Mouse (Mus musculus) gastrocnemius, postnatal 36 days (tissue): ENCODE results near the gene Rbm38. TPM values are rescaled to one million over a fixed set of nuclear protein-coding genes. Genes with fewer than 3 reads are reported as not detected.

Source experiments
- DNase-seq, 2 experiments: peaks; one replicate each; pipeline ENCODE4 v3.0.0; 2022
- intact Hi-C: fragments of 180-260 bp; cut with DNase I; formaldehyde crosslinking; loops from one replicate; pipeline ENCODE4 v1.15.1; 2025
- total RNA-seq, 2 experiments: library from RNA; stranded (reverse); gene quantifications; 2 replicates each; pipeline ENCODE4 v1.2.3; 2021

Rbm38 gene
- total RNA-seq, 2 experiments from 2014 or later, result 180 to 220 TPM

DNA sequence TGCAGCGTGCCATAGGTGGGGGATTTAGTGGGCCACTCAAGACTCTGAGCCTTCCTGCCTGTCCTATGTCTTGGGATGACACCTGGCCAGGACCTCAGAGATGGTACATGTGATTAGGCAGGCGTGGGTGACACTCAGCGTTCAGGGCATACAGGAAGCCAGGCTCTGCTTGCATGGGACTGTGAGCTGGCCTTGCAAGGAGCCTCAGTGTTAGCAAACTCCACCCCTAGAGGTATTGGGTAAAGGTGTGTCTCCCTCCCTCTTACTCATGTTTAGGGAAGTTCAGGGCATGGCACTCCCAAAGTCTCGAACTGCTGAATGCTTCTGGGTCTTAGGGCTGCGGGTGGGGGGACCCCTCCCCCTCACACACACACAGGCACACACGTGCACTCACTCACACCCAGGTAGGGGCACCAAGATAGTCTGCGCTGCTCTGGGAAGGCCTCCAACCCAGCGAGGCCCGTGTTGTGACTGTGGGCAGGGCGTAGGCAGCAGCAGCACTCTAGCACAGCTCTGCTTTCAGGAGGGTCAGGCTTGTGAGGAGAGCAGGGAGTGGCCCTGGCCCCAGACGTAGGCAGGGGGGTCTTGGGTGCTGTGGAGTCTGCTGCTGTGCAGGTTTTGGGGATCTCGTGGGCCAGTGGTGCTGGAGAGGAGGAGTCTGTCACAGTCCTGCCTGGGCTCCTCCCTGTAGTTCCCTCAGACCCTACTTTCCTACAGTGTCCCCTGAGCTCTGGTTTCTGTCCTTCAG is 10.5 kb downstream of the Rbm38 start:
- no peak for DNase-seq
- intact Hi-C loops, result no loop called here

DNA sequence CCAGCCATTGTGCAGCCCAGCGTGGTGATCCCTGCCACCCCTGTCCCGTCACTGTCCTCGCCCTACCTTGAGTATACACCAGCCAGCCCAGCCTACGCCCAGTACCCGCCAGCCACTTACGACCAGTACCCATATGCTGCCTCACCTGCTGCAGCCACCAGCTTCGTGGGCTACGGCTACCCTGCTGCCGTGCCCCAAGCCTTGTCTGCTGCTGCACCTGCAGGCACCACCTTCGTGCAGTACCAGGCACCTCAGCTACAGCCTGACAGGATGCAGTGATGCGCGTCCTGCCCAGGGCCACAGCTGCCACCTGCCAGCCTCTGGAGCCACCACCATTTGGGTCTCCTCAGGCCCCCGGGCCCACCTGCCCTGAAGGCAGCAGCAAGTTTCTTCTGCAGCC is 13.2 kb downstream of the Rbm38 start:
- intact Hi-C loops, result no loop called here
- DNase-seq, result no peak

DNA sequence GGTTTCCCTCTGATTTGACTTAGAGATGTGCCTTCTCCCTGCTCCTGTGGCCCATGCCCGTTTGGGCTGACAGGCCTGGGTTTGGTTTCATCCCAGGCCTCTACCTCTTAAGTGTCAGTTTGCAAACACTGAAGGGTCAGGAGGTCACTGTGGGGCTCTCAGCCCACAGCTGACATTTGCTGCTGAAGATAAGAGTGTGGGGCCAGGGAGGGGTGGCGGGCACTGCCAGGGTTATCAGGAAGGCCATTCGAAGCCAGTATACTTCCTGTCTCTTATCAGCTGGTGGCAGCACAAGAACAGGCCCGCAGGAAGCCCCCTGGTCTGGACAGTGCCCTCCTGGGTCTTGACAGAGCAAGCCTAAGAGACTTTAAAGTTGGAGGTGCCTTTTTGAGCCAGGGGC is 14.7 kb downstream of the Rbm38 start:
- no peak for DNase-seq
- intact Hi-C loops, result no loop called here

DNA sequence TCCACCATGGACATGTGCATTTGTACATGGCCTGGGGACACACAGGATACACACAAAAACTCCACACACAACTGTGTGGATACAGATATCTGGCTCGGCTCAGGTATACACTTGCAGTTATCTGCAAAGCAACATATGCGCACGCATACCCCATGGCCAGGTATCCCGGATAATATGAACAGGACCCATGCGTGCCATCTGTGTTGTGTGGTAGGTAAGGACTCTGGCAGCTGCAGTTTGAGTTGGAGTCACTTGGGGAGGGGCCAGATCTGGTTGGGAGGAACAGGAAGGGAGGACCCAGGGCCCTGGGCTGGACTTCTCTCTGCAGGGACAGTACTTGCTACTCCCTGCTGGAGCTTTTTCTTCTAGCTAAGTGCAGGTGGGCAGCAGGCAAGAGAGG is 15.4 kb downstream of the Rbm38 start:
- intact Hi-C loops, result no loop called here
- no peak for DNase-seq

DNA sequence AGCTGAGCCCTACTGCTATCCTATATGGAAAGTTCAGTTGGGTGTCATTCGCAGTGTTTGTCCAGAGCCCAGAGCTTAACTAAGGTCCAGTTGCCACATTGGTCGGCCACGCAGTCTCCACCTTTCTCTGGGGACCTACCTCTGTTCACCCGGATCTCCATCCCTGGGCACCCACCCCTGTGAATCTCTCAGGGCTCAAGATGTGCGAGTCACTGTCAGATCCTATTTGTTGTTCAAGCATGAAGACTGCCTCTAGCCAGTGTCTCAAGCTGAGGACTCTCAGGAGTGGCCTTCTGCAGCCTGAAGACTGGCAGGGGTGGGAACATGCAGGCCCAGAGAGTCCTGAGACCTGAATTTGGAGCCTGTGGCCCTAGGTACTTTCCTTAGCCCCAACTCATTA is 15.8 kb downstream of the Rbm38 start:
- intact Hi-C loops, result no loop called here
- no peak for DNase-seq

DNA sequence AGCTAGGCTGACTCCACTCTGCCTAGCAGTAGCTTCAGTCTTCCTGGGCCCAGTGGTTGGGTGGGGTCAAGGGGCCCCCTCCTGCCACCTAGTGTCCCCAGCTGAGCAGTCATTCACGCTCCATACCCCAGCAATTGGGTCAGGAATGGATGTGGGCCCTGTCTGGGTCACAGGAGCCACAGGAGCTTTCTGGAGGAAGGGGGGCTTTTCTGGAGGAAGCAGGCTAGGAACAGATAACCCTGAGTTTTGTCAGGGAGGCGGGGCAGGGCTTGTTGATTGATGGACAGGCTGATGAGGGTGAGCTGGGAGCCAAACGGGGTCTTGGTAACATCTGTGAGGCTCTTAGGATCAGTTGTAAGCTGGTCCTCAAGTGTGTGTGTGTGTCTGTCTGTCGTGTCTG is 16.3 kb downstream of the Rbm38 start:
- no peak for DNase-seq
- intact Hi-C loops, result no loop called here

DNA sequence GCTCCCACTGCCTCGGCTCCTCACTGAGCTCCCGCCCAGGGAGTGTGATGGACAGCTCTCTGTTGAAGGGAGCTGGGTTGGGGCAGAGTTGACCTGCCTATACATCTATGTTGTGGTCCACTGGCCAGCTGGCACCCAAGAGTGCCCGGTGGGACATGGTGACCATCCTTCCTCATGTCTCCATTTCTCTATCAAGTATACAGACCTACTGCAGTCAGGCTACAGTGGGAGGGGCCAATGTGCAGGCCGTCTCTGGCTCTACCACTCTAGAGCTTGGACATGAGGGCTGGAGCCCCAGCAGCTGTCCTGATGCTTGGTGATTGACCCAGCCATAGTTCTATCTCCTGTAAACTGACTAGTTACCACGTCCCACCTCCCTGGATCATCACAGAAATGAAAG is 17.0 kb downstream of the Rbm38 start:
- intact Hi-C loops, result no loop called here
- no peak for DNase-seq

DNA sequence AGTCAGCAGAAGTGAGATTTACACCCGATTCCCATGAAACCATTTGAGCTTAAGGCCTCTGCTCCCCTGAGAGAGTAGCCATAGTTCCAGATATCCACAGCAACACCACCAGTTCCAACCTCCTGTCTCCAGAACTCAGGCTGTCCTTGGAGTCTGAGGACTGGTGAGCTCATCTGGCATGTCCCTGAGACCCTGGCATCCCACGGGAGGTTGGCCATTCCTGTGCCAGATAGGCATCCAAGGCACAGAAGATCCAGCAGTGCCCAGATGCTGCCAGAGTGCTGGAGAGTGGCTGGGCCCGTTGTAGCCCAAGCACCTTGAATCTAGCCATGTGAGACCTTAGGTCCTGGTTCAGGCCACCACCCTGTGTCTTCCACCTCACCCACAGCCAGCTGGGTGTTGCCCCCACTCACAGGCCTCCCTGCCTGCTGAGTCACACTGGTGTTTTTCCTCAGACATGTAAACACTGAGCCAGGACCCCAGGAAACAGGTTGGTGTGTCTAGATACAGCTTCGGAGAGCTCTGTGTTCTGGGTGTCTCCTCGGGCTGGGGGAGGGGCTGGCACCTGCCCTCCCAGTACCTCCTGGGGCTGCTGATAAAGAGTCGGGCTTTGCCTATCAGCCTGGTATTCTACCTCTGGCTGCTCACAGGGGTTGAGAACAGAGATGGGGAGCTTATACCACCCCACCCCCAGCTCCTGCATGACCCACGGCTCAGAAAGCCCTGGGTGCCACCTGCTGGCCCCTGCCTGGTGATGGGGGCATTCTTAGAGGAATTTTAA is 17.7 kb downstream of the Rbm38 start:
- DNase-seq, result no peak
- intact Hi-C loops, result no loop called here

DNA sequence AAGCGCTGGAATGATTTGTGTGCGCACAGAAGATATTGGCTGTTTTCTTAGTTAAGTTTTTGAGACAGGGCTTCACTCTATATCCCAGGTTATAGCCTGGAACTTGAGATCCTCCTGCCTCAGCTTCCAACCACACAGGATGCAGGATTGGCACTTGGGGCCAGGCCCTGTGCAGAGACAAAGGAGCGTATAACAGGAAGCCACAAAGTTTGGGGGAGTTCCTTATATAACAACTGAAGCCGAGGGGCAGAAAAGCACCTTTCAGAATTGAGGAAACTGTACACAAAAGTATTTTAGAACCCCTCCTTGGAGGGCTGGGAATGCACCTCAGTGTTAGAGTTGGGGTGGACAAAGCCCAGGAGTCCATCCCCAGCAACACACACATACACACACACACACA is 18.7 kb downstream of the Rbm38 start:
- intact Hi-C loops, result no loop called here
- DNase-seq, result no peak

DNA sequence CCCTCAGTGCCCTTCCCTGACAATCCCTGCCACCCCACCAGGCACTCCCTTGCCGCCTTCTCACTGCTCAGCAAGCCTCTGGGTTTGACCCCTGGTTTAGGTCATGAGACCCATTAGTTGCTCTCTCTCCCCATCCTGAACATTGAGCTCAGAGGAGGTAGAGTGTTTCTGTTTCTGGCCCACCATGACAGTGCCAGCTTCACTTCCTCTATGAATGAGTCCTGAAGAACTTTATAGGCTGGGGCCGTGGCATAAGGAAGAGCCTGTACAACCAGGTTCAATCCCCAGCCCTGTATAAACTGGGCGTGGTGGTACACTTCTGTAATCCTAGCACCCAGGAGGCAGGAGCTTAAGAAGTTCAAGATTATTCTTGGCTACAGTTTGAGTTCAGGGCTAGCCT is 20.5 kb downstream of the Rbm38 start:
- intact Hi-C loops, result loop anchor here (5.0 kb wide), 1 partner anchor 41 kb away; no protein-coding TSS in a partner anchor
- no peak for DNase-seq

DNA sequence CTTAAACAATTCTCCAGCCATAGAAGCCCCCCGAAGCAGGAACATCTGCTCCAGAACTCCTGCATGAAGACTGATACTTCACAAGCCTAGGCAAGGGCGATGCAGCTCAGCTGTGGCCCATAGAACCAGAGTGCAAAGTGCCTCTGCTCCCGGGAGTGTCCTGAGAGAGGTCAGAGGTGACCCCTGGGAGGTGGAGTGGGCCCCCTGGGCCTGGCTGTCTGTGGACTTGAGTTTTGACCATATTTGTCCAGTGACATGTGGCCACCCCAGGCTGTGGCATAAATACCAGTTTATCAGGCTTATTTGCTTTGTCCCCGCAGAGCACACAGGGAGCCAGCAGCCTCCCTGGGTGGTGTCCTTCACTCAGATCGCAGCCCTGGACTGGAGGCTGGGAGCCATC is 20.9 kb downstream of the Rbm38 start:
- no peak for DNase-seq
- intact Hi-C loops, result loop anchor here (5.0 kb wide), 1 partner anchor 41 kb away; no protein-coding TSS in a partner anchor

DNA sequence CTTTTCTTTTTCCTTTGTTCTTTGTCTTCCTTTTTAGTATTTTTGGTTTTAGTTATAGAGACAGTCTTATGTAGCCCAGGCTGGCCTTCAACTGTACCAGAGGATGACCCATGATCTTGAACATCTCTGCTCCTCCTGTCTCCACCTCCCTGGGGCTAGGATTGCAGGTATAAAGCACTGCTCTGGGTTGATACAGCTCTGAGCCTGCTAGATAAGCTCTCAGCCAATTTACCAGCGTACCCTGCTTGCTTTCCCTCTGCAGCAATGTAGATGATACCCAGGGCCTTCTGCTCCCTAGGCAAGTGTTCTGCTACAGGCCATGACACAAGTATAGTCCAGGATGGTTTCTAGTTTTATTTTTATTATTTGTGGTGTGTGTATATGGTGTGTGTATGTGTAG is 21.6 kb downstream of the Rbm38 start:
- intact Hi-C loops, result loop anchor here (5.0 kb wide), 1 partner anchor 40 kb away; no protein-coding TSS in a partner anchor
- no peak for DNase-seq

DNA sequence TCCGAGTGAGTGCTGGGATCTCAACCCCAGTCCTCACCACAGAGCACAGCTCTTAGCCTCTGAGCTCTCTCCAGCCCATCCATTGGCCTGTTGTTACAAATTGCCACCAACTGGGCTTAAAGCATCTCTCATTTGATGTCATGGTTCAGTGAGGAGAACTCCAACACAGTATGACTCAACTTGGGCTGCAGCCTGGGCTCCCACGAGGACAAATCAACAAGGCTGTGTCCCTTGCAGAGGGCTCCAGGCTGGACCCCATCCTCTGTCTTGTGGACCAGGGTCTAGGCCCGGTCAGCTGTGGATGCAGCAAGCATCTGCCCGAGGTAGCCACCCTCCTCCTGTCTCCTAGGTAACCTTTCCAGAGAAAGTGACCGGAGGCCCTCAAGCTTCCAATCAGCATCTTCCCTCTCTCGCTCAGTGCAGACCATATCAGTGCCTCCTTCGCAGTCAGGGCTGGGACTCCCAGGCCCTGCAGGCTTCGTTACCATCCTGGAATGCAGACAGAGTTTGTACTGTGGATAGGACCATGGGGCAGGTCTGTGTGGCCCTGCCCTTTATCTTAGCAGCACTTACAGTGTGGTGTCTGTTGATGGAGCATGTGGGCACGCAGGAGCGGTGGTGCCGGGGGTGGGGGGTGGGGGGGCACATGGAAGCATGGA is 22.3 kb downstream of the Rbm38 start:
- no peak for DNase-seq
- intact Hi-C loops, result loop anchor here (5.0 kb wide), 1 partner anchor 40 kb away; no protein-coding TSS in a partner anchor

DNA sequence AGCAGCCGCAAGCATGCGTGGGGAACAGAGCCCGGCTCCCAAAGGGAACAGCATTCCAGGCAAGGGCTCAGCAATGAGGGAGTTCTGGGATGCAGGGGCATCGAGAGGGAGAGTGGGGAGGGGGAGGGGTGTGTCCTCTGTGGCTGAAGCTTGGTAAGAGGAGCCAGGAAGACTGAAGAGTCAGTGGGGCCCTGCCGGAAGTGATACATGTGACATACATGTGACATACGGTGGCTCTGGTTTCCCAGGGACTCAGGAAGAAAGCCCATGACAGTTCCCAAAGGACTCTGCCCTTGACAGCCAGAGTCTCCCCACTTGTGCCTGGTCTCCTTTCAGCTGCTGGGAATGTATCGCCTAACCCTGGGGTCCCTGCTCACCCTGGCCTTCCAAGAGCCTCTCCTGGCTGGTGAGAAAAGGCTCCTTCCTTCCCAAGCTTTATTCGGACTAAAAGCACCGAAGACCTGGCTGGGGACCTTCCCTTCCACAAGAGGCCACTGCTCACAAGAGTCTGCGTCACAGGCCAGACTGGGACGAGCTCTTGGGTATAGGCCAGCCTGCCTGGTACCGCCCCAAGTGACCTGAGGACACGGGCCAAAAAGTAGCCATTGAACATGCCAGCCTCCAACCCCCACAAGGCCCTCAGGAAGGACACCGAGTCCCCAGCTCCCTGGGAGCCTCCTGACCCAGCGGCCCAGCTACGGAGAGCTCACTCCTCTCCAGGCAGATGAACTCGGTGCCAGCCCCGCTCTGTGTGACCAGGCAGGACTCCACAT is 24.1 kb downstream of the Rbm38 start:
- intact Hi-C loops, result loop anchor here (5.0 kb wide), 1 partner anchor 38 kb away; no protein-coding TSS in a partner anchor
- peak; percentile 77 to 79 for DNase-seq

DNA sequence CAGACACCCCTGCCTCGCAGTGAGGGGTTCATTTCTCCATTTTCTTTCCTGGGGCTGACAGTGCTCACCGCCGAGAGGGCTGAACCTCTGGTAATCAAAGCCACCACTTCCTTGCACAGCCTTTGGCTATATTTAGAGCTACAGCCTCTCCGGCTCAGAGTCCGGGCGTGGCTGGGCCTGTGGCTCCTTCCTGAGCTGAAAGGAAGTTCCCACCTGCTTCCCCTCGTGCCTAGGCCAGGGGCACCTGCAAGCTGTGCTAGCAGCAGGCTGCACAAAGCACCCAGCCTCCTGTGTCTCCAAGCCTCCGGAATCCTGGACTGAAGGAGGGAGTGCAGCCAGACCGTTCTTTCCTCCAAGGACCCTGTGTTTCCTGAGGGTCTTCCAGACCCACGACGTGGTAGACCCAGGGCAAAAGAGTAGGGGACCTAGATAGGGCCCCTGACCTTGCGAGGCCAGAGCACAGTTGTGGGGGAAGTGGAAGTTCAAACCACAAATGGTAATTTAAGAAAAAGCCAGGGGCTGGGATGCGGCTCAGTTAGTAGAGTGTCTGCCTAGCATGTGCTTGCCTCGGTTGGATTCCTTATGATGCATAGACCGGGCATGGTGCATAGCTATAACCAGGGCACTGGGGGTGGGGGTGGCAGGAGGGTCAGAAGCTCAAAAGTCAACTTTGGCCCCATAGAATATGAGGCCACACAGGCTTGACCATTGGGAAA is 26.4 kb downstream of the Rbm38 start:
- intact Hi-C loops, result no loop called here
- DNase-seq, result peak in 1 of 2 experiments; percentile 45

DNA sequence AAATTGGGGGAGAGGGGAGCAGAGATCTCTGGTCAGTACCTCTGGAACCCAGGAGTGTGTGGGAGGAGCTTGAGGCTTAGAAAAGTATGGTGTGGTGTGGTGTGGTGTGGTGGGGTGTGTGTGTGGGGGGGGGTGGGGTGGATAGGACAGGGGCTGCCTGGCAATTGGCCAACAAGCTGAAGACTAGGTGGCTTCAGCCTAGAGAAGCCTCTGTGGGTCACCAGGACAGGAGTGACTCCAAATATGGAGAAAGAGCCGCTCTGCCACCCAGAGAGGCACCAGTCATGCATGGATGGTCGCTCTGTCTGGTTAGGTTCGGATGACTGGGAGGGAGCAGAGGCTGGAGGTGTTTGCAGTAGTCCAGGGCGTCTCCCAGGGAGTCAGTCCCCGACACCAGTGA is 27.2 kb downstream of the Rbm38 start:
- DNase-seq, result no peak
- intact Hi-C loops, result no loop called here

DNA sequence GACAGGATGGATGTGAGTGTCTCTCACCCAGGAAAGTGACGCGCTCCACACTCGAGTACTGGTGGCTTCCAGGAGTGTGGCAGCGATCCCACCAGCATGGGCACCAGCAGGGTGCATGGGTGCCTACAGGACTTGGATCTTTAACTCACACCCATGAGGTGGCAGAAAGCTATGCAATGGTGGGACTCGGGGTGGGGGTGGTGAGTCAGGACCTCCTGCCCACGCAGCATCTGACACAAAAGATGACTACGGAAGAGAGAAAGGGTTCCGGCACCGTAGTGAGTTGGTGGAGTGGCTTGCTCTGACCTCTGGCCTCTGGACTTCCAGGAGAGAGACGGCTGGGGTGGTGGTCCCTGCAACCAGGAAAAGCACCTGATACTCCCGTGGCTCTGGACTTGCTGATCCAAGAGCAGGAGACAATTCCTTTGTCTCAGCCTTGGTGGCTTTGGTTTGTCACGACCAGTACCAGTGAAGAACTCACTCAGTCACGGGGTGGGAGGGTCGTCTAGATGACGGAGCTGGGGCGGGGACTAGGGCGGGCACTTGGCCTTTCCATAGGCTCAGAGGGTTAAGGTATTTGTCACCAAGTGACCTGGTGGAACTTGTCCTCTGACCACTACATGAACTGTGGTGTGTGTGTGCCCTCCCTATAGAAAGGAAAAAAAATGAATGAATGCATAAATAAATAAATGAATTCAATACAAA is 27.9 kb downstream of the Rbm38 start:
- DNase-seq, result no peak
- intact Hi-C loops, result no loop called here

DNA sequence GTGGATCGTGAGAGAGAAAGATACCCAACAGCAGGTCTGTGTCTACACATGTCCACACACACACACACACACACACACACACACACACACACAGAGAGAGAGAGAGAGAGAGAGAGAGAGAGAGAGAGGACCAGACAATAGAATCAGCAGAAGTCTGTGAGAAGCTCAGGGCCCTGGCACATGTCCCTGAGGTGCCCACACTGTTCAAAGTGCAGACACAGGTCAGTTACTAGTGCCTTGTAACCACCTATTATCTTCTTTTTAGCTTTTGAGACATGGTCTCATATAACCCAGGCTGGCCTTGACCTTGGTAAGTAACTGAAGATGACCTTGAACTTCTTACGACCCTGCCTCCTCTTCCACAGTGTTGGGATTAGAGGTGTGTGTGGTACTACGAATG is 28.9 kb downstream of the Rbm38 start:
- intact Hi-C loops, result no loop called here

DNA sequence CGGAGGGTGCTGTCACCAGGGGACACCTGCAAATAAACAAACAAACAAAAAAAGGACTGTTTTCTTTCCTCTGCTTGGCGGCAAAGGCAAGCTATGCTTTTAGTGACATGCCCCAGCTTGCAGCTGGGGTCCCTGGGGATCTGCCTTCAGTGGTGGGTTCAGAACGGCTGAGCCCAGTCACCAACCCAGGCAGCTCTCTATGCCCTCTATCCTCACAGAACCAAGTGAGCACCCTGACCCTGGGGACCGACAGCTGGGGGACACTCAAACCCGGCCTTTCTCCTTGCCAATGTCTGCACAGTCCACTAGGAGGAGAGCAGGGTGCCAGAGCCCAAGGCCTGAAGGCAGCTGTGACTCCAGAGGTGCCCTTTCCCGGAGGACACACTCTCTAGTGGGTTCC is 29.5 kb downstream of the Rbm38 start:
- intact Hi-C loops, result no loop called here
- no peak for DNase-seq

More for the DNA sequence above, 28.9 kb downstream of the Rbm38 start:
- DNase-seq, result no peak
